Mouse (Mus musculus) bone marrow, adult 2 months (tissue): ENCODE results near the gene Epyc.

ENCODE experiments used
- CTCF ChIP-seq: fragments of 200-500 bp; IDR thresholded peaks from 2 replicates; pipeline ENCODE4 v1.5.1; 2011; ENCODE audit warnings: low read length, control low read depth; ENCODE audit not compliant: control insufficient read depth, insufficient read depth
- POLR2A ChIP-seq: fragments of 200-500 bp; IDR thresholded peaks from 2 replicates; pipeline ENCODE4 v1.6.1; 2011; ENCODE audit warnings: low read depth, mild to moderate bottlenecking, control low read depth, low read length, borderline replicate concordance; ENCODE audit not compliant: control insufficient read depth

DNA sequence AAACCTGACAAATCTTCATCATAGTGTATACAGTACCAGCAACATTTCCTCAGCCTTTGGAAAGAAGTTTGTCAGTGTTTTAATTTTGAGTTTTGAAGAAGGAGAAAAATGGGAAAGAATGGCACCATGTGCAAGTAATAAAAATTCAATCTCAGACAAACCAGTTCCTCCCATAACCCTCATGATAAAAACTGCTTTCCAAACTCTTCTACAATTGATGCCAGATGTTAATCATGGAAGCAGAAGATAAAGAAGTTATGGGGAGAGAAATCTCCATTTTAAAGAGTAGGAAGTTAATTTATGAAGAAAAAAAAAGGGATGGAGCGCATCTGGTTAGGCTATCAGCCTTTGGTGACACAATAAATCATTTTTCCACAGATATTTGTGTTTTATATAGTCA lies 17.3 kb upstream of the Epyc start:
- no peak for TF ChIP-seq POLR2A
- TF ChIP-seq CTCF = no peak
